Mouse (Mus musculus) R1 (cell line): ENCODE measurements around the gene Klhl33.
"Not testable (repeated sequence)": the region's sequence is repeated elsewhere in the genome, so short reads cannot be mapped to it uniquely, and the experiment has no call there.

Experiments
- DNase-seq: peaks from one replicate; pipeline ENCODE4 v3.0.0-alpha.2; 2018; ENCODE audit warnings: low read depth, low spot score

The Klhl33 gene

GRCm38 (mm10) chr14:50903973-50904827, 6.9 kb upstream of the Klhl33 start:
- DNase-seq = peak; percentile 48

- not testable (repeated sequence) for DNase-seq
Measured at GRCm38 (mm10) chr14:50897992-50898391, 685 bp upstream of the Klhl33 start.

- peak; percentile 50 for DNase-seq
Measured at GRCm38 (mm10) chr14:50896747-50897373, 447 bp downstream of the Klhl33 start.

GRCm38 (mm10) chr14:50895985-50896746, 1.1 kb downstream of the Klhl33 start:
- peak; percentile 32 for DNase-seq

- no peak for DNase-seq
Measured at GRCm38 (mm10) chr14:50895407-50895806, 1.9 kb downstream of the Klhl33 start.

- peak; percentile 28 for DNase-seq
Measured at GRCm38 (mm10) chr14:50892541-50893459, 4.5 kb downstream of the Klhl33 start.

- DNase-seq = no peak
Measured at GRCm38 (mm10) chr14:50892091-50892490, 5.2 kb downstream of the Klhl33 start.

- DNase-seq = peak; percentile 29
Measured at GRCm38 (mm10) chr14:50891621-50892020, 5.7 kb downstream of the Klhl33 start.

- peak; percentile 8 for DNase-seq
Measured at GRCm38 (mm10) chr14:50876236-50876950, 20.9 kb downstream of the Klhl33 start.

GRCm38 (mm10) chr14:50875591-50876230, 21.6 kb downstream of the Klhl33 start:
- DNase-seq = no peak

GRCm38 (mm10) chr14:50875175-50875574, 22.1 kb downstream of the Klhl33 start:
- no peak for DNase-seq

- peak; percentile 15 for DNase-seq
Measured at GRCm38 (mm10) chr14:50871284-50871683, 26.0 kb downstream of the Klhl33 start.

GRCm38 (mm10) chr14:50870805-50871143, 26.5 kb downstream of the Klhl33 start:
- DNase-seq = no peak

- peak; percentile 94 for DNase-seq
Measured at GRCm38 (mm10) chr14:50869889-50870804, 27.2 kb downstream of the Klhl33 start, which contains the start of gene Tep1. TSS of gene Tep1 (minus strand) at chr14:50870560.

- DNase-seq = no peak
Measured at GRCm38 (mm10) chr14:50868656-50869055, 28.7 kb downstream of the Klhl33 start.

- no peak for DNase-seq
Measured at GRCm38 (mm10) chr14:50868211-50868610, 29.1 kb downstream of the Klhl33 start.

GRCm38 (mm10) chr14:50866966-50867365, 30.3 kb downstream of the Klhl33 start:
- DNase-seq = no peak

- DNase-seq = not testable (repeated sequence)
Measured at GRCm38 (mm10) chr14:50865005-50865404, 32.3 kb downstream of the Klhl33 start.

GRCm38 (mm10) chr14:50862641-50863040, 34.7 kb downstream of the Klhl33 start:
- DNase-seq = peak; percentile 26
